Mouse (Mus musculus): ENCODE measurements around the gene 9430097D07Rik. TPM values are rescaled to one million over a fixed set of nuclear protein-coding genes. Genes with fewer than 3 reads are reported as not detected.

Gene 9430097D07Rik
- polyA plus RNA-seq, 1 experiment from 2014 or later = 0.11 TPM

DNA sequence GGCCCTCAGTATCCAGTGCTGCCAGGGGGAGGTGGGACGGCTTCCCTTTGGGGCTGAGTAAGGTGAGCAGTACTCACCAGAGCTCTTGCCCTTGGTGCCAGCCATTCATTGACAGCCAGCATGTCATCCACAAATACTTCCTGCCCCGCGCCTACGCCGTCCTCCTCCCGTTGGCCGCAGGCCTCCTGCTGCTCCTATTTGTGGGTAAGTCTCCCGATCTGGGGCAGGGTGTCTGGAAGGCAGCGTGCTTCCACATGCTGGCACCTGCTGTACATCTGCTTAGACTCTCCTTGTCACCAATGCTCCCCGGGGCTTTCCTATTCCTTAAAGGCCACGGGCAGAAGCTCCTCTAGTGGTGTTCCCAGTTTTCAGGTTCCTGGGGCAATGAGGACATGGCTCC is 3.3 kb downstream of the 9430097D07Rik start:
- 92% methylated on average over 11 of the region's 11 CpGs for WGBS
- Histone ChIP-seq H3K36me3 (replicated peaks) (peaks cover 30% of the 10 kb centered on the region), H3K27ac (replicated peaks) (no peak overlapping the region), H3K9me3 (no peaks in the 10 kb centered on the region), H3K4me1 (peaks cover 32% of the 10 kb centered on the region), H3K27me3 (replicated peaks; ENCODE audit: low read depth, poor library complexity, severe bottlenecking) (peaks cover 13% of the 10 kb centered on the region), H3K4me3 (peak overlapping the region; percentile 74)
- DNase-seq (ENCODE audit: low spot score) = no peak

DNA sequence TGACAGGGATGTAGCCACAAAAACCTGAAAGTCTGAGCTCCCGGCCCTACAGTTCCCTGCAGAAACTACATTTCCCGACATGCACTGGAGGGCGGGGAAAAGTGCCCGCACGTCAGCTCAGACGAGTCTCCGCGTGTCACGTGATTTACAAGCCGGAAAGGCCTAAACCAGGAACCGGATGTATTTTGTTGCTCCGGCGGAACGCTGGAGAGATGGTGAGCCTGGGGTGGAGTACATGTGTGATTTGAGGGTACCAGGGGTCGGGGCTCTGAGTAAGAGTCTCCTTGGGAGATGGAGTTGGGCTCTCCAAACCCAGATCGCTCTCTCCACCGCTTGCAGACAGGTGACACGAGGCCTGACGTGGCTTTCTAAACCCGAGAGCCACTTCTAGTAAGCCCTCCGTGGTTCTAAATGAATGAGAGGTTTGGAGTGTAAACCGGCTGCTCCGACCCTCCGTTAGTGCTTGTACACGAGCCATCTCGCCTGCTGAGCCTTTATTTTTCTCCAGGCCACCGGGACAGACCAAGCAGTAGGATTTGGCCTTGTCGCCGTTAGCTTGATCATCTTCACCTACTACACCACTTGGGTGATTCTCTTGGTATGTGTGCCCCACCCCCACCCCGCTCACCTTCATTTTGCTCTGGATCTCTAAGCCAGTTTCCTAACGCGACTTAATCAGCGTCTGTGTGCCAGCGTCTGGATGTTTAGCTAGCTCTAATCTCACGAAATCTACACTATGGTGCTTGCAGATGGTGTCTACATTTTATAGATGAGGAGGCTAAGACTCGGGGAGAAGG is 4.6 kb downstream of the 9430097D07Rik start, which contains the start of gene Dpm2:
TSS of gene Dpm2 (plus strand) at position 161 of the 797 bp plus-strand sequence.
- Histone ChIP-seq H3K27ac (replicated peaks) (peak within 1 kb of the TSS; percentile 76), H3K27me3 (replicated peaks; ENCODE audit: low read depth, poor library complexity, severe bottlenecking) (no peaks in the 10 kb centered on the region), H3K4me3 (peak within 1 kb of the TSS; percentile 74), H3K4me1 (peaks cover 26% of the 10 kb centered on the region), H3K9me3 (no peaks in the 10 kb centered on the region), H3K36me3 (replicated peaks) (peaks cover 42% of the 10 kb centered on the region)
- 2% methylated on average over 36 of the region's 36 CpGs for WGBS
- peak; percentile 90 for DNase-seq (ENCODE audit: low spot score)

DNA sequence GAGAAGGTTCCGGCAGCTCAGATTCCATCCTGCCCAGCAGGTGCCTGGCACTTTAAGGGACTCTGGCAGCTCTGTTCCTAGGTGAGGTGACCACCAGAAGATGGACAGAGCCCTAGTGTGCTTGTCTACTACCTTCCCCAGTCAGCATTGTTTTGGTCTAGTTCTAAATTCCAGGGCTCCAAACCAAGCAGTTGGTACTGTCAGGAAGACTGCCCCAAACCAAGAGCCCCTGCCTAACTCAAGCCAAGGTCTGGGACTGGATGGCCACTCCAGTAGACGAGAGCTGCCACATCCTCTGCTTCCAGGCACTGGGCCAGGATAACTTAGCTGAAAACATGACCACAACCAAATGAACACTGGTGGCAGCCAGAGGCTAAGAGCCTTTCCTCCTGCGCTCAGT is 6.5 kb downstream of the 9430097D07Rik start:
- Histone ChIP-seq H3K36me3 (replicated peaks) (peaks cover 61% of the 10 kb centered on the region), H3K27ac (replicated peaks) (no peak overlapping the region)
- WGBS = 89% methylated on average over 3 of the region's 3 CpGs

DNA sequence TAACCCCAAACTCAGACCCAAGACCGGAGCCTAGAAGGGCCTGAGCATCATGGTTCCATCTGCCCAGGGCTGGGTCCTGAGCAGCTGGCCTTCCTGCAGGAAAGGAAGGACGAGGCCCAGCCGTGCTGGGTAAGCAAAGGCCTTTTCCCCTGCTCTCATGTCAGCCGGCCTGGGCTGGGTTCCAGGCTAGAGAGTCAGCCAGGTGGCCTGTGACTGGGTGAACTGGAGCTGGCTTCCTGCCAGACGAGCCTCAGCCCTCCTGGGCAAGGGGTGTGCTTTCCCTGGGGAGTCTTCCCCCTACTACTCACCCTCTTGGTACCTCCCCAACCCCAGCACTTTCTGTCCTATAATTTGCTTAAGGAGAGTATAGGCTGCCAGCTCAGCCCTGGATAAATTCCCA is 7.3 kb downstream of the 9430097D07Rik start:
- Histone ChIP-seq H3K4me1 (peaks cover 17% of the 10 kb centered on the region), H3K36me3 (replicated peaks) (peaks cover 67% of the 10 kb centered on the region), H3K9me3 (no peaks in the 10 kb centered on the region), H3K4me3 (0 out of 2 replicates have a peak overlapping the region, but pooled peaks have one; percentile 11), H3K27me3 (replicated peaks; ENCODE audit: low read depth, poor library complexity, severe bottlenecking) (no peaks in the 10 kb centered on the region), H3K27ac (replicated peaks) (no peak overlapping the region)
- no peak for DNase-seq (ENCODE audit: low spot score)
- 85% methylated on average over 5 of the region's 5 CpGs for whole genome bisulfite sequencing

More for the DNA sequence above, 6.5 kb downstream of the 9430097D07Rik start:
- Histone ChIP-seq H3K9me3 (no peaks in the 10 kb centered on the region), H3K4me1 (peaks cover 17% of the 10 kb centered on the region), H3K27me3 (replicated peaks; ENCODE audit: low read depth, poor library complexity, severe bottlenecking) (no peaks in the 10 kb centered on the region), H3K4me3 (no peak overlapping the region)
- no peak for DNase-seq (ENCODE audit: low spot score)

DNA sequence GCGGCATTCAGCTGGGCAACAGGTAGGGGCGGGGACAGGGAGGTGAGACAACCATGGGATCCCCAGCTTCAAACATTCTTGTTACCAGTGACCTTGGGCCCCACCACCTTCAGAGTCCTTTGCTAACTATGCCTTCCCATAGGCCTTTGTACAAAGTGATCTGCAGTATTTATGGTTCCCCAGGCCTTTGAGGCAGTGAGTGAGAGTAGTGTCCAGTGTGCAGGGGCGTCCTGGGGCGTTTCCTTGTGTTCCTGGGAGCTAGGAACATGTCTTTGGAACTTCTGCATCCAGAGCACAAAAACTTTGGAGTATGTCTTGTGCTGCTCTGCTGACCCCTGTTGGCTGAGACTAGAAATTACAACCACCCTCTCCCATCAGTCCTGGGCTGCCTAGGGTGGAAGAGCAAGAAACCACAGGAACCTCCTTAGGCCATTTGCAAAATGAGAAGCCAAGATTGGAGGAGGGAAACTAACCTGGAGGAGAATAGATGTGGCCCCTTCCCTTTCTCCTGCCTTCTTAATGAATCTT is 8.9 kb downstream of the 9430097D07Rik start:
- 45% methylated on average over 4 of the region's 4 CpGs for WGBS
- peak; percentile 70 for DNase-seq (ENCODE audit: low spot score)
- Histone ChIP-seq H3K36me3 (replicated peaks) (peaks cover 75% of the 10 kb centered on the region), H3K9me3 (no peaks in the 10 kb centered on the region), H3K4me1 (peaks cover 7% of the 10 kb centered on the region), H3K27me3 (replicated peaks; ENCODE audit: low read depth, poor library complexity, severe bottlenecking) (no peaks in the 10 kb centered on the region), H3K4me3 (no peak overlapping the region), H3K27ac (replicated peaks) (no peak overlapping the region)

DNA sequence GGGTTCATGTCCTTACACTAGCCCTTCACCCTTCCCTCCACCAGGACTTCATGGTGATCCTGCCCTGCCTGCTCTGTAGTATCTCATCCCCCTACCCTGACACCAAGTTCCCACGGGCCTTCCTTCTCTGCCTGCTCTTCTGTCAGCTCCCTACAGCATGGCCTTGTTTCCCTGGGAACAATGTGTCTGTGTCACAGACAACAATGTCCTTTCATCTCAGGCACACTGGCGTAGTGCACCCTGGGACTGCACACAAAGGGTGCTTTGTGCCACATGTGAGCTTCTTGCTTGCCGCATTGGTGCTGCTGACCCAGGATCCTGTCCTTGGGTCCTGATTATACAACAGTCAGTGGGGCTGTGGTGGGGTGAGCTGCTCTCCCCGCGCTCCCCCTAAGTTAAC is 15.9 kb downstream of the 9430097D07Rik start:
- Histone ChIP-seq H3K4me1 (peaks cover 59% of the 10 kb centered on the region), H3K36me3 (replicated peaks) (peaks cover 69% of the 10 kb centered on the region), H3K27ac (replicated peaks) (peak overlapping the region; percentile 79), H3K4me3 (no peak overlapping the region; the same call in 1 of the 2 replicates), H3K27me3 (replicated peaks; ENCODE audit: low read depth, poor library complexity, severe bottlenecking) (no peaks in the 10 kb centered on the region), H3K9me3 (no peaks in the 10 kb centered on the region)
- peak; percentile 51 for DNase-seq (ENCODE audit: low spot score)
- 24% methylated on average over 5 of the region's 5 CpGs for WGBS

DNA sequence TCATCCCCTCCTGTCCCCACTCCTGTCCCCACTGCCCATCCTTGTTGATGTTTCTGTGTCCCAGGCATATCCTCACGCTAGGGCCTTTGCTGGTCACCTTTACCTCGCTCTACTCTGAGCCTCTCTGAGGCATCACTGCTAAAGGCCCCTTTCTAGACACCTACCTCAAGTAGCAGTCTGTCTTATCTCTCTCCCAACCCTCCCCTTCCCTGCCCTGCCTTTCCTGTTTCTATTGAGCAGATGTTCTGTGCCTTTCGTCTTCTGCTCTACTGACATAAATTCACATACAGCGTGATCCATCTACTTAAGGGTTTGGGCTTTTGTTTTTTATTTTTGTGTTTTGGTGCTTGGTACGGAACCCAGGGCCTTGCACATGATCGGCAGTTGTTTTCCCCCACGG is 19.5 kb downstream of the 9430097D07Rik start:
- Histone ChIP-seq H3K9me3 (no peaks in the 10 kb centered on the region), H3K27me3 (replicated peaks; ENCODE audit: low read depth, poor library complexity, severe bottlenecking) (no peaks in the 10 kb centered on the region), H3K36me3 (replicated peaks) (peaks cover 50% of the 10 kb centered on the region), H3K27ac (replicated peaks) (peak overlapping the region; percentile 58), H3K4me1 (peaks cover 64% of the 10 kb centered on the region), H3K4me3 (no peak overlapping the region)
- no peak for DNase-seq (ENCODE audit: low spot score)
- WGBS = 81% methylated on average over 7 of the region's 7 CpGs

DNA sequence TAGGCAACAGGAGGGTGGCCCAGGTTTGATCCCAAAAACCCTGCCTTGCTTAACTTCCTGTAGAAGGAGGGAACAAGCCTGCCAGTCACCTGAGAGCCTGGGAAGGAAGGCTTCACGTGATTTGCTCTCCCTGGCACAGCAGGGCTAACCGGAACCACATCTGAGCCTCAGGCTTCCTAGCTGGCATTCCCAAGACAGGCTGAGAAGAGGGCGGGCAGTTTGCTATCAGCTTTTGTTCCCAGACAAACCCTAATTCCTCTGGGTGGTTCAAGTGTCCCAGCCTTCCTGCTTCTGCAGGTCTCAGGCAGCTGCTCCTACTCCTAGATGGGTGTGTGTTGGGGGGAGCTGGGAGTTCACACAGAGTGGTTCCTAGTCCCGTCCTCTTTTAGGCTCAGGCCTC is 20.0 kb downstream of the 9430097D07Rik start:
- peak overlapping the region; percentile 58 for H3K27ac ChIP-seq (replicated peaks)
- no peak overlapping the region for H3K4me3 ChIP-seq
- 37% methylated on average over 4 of the region's 4 CpGs for WGBS
- peak; percentile 40 for DNase-seq (ENCODE audit: low spot score)
- peaks cover 50% of the 10 kb centered on the region for H3K36me3 ChIP-seq (replicated peaks)
- peaks cover 66% of the 10 kb centered on the region for H3K4me1 ChIP-seq
- H3K9me3 ChIP-seq = no peaks in the 10 kb centered on the region
- no peaks in the 10 kb centered on the region for H3K27me3 ChIP-seq (replicated peaks; ENCODE audit: low read depth, poor library complexity, severe bottlenecking)

DNA sequence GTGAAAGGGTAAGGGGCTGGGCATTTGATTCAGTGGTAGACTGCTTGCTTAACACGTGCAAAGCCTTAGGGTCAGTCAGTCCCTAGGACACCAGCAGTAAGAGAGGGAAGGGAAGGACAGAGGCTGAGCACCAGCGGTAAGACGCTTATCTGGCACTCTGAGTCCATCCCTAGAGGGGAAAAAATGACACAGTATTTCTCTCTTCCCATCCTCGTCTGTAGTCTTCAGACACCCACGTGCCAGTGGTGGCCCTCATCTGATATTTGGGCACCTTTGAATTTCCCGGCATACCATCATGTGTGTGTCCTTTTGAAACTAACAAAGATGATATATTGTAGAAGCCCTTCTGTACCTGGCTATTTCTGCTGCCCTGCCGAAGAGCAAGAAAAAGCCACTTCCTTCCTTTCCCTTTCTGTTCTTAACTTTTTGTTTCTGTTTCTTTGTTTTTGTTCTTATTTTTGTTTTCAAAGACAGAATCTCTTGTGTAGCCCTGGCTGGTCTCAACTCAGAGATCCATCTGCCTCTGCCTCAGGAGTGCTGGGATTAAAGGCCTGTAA is 21.8 kb downstream of the 9430097D07Rik start:
- H3K9me3 ChIP-seq = no peaks in the 10 kb centered on the region
- no peak overlapping the region for H3K27ac ChIP-seq (replicated peaks)
- DNase-seq (ENCODE audit: low spot score) = no peak
- H3K36me3 ChIP-seq (replicated peaks) = peaks cover 45% of the 10 kb centered on the region
- no peak overlapping the region for H3K4me3 ChIP-seq
- no peaks in the 10 kb centered on the region for H3K27me3 ChIP-seq (replicated peaks; ENCODE audit: low read depth, poor library complexity, severe bottlenecking)
- peaks cover 66% of the 10 kb centered on the region for H3K4me1 ChIP-seq
- 81% methylated on average over 7 of the region's 7 CpGs for WGBS

DNA sequence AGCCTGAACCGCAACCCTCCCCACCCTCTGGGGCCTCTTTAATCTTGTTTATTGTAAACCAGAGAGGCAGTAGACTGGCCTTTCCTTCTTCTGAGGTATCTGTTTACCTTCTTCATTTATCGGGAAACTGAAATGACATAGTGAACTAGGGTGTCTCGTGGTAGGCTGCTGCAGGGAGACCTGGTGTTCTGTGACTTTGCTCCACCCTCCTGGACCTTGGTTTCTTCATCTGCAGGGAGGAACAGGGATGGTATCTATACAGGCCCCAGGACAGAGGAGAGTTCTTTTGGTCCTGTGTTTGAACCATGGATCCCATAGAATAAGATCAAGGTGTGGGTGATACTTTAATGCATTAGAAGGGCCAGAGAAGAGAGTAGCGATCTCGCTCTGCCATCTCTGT is 24.2 kb downstream of the 9430097D07Rik start:
- peaks cover 60% of the 10 kb centered on the region for H3K4me1 ChIP-seq
- no peak overlapping the region for H3K4me3 ChIP-seq
- no peaks in the 10 kb centered on the region for H3K9me3 ChIP-seq
- no peaks in the 10 kb centered on the region for H3K27me3 ChIP-seq (replicated peaks; ENCODE audit: low read depth, poor library complexity, severe bottlenecking)
- H3K27ac ChIP-seq (replicated peaks) = no peak overlapping the region
- H3K36me3 ChIP-seq (replicated peaks) = peaks cover 55% of the 10 kb centered on the region
- DNase-seq (ENCODE audit: low spot score) = no peak
- WGBS = 80% methylated on average over 5 of the region's 5 CpGs

DNA sequence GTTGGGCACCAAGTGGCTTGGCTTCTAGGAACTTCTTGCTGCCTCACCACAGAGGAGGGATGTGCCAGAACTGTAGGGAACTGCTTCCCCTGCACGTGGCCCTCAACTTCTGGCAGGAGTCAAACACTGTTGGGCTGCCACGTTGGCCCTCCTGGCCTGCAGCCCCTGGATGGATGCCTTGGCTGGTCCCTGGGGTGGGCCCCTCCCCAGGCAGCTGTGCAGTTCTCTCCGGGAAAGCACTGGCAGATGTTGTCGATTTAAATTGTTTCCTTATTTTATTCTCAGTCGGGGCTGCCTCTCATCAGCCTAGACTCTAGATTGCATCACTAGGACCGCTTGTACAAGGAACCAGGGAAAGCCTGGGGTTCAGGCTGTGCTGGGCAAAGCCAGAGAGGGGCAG is 25.7 kb downstream of the 9430097D07Rik start:
- no peaks in the 10 kb centered on the region for H3K27me3 ChIP-seq (replicated peaks; ENCODE audit: low read depth, poor library complexity, severe bottlenecking)
- peak; percentile 56 for DNase-seq (ENCODE audit: low spot score)
- 43% methylated on average over 6 of the region's 6 CpGs for WGBS
- no peaks in the 10 kb centered on the region for H3K9me3 ChIP-seq
- H3K4me3 ChIP-seq = no peak overlapping the region
- peaks cover 46% of the 10 kb centered on the region for H3K4me1 ChIP-seq
- H3K36me3 ChIP-seq (replicated peaks) = peaks cover 66% of the 10 kb centered on the region
- peak overlapping the region; percentile 71 for H3K27ac ChIP-seq (replicated peaks)

DNA sequence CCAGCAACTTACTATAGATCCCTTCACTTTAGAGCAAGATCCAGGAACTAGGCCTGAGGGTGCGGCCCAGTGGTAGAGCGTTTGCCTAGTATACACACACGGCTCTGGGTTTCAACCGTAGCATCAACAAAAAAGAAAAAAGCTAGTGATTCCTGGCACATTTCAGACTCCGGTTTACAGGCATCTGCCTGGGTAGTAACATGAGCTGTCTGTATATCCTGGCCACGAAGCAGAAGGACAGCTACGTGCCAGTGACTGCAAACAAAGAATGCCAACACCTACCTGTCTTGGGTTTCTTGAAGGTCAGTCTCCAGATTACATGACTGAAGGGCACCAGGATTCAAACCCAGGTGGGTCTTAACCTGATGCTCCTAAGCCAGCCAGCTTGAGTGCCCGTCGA is 26.3 kb downstream of the 9430097D07Rik start:
- Histone ChIP-seq H3K4me1 (peaks cover 46% of the 10 kb centered on the region), H3K4me3 (no peak overlapping the region), H3K27me3 (replicated peaks; ENCODE audit: low read depth, poor library complexity, severe bottlenecking) (no peaks in the 10 kb centered on the region), H3K9me3 (no peaks in the 10 kb centered on the region), H3K36me3 (replicated peaks) (peaks cover 68% of the 10 kb centered on the region), H3K27ac (replicated peaks) (peak overlapping the region; percentile 71)
- DNase-seq (ENCODE audit: low spot score) = no peak
- WGBS = 81% methylated on average over 9 of the region's 9 CpGs

Data from embryonic facial prominence, embryonic 10.5 days (tissue).